Mouse (Mus musculus) c-Kit-positive CD71-negative TER-119-negative erythroid progenitor cells, embryonic 14.5 days (primary cell): Measurements from ENCODE around the gene Als2cl.

Source experiments
- DNase-seq: peaks from one replicate; pipeline ENCODE4 v3.0.0-alpha.2; 2013; ENCODE audit warnings: low read depth

Als2cl gene

GRCm38 (mm10) chr9:110880772-110881171, 1.1 kb downstream of the Als2cl start:
- no peak for DNase-seq

GRCm38 (mm10) chr9:110881953-110882352, 2.3 kb downstream of the Als2cl start:
- DNase-seq: no peak

GRCm38 (mm10) chr9:110887388-110888303, 8.0 kb downstream of the Als2cl start:
- DNase-seq: no peak

- DNase-seq: no peak
These were observed 9.3 kb downstream of the Als2cl start for GRCm38 (mm10) chr9:110888935-110889334.

GRCm38 (mm10) chr9:110890026-110890783, 10.5 kb downstream of the Als2cl start:
- no peak for DNase-seq

- no peak for DNase-seq
These were observed 11.6 kb downstream of the Als2cl start for GRCm38 (mm10) chr9:110891077-110891828.

GRCm38 (mm10) chr9:110892552-110892951, 12.9 kb downstream of the Als2cl start:
- no peak for DNase-seq

GRCm38 (mm10) chr9:110893429-110893828, 13.8 kb downstream of the Als2cl start:
- no peak for DNase-seq

GRCm38 (mm10) chr9:110895507-110895906, 15.8 kb downstream of the Als2cl start:
- DNase-seq: no peak

GRCm38 (mm10) chr9:110895994-110896393, 16.3 kb downstream of the Als2cl start:
- DNase-seq: no peak

- DNase-seq: no peak
These were observed 16.9 kb downstream of the Als2cl start for GRCm38 (mm10) chr9:110896595-110896994.

- DNase-seq: no peak
These were observed 19.9 kb downstream of the Als2cl start for GRCm38 (mm10) chr9:110899451-110900008.

GRCm38 (mm10) chr9:110901204-110901603, 21.5 kb downstream of the Als2cl start:
- DNase-seq: no peak

GRCm38 (mm10) chr9:110902271-110902670, 22.6 kb downstream of the Als2cl start:
- no peak for DNase-seq

- no peak for DNase-seq
These were observed 27.6 kb downstream of the Als2cl start for GRCm38 (mm10) chr9:110907201-110907837.

GRCm38 (mm10) chr9:110907838-110908630, 28.4 kb downstream of the Als2cl start:
- DNase-seq: no peak

- DNase-seq: no peak
These were observed 29.0 kb downstream of the Als2cl start for GRCm38 (mm10) chr9:110908631-110909016.

GRCm38 (mm10) chr9:110909371-110909967, 29.8 kb downstream of the Als2cl start:
- no peak for DNase-seq

- DNase-seq: no peak
These were observed 35.1 kb downstream of the Als2cl start for GRCm38 (mm10) chr9:110914631-110915236.

- DNase-seq: no peak
These were observed 35.8 kb downstream of the Als2cl start for GRCm38 (mm10) chr9:110915466-110915865.
